1 mouse cellular context compared by ENCODE assay signal in the genomic region with DNA sequence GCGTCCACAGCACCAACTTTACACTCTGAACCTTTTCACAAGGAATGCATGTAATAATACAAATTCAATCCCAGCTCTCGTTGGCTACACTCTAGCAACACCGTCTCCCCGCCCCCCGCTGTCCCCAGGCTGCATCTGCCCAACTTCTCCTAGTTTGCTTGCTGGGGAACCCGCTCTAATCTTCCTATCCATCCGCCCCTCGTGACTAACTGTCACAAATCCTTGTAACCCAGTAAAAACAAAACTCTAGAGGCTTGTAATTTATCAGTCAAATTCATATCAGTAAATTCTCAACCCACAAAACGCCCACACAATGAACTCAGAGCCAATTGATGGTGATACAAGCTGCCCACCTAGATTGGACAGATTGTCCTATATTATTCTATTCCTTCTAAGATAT.
TF ChIP-seq lines count a peak whose summit lies in the region.

No protein-coding gene starts in this region.

TF ChIP-seq in MEL, 35 proteins besides CTCF, POLR2A, EP300 and RAD21 (continued from another document):
- TF ChIP-seq ZMIZ1 (IDR thresholded peaks at IDR 0.05; ENCODE audit: low read depth, low read length) (0 out of 2 replicates have a peak, but pooled peaks have one; percentile 29), SMC3 (IDR thresholded peaks at IDR 0.05; ENCODE audit: low read depth, low read length) (no peak), HCFC1 (IDR thresholded peaks at IDR 0.05; ENCODE audit: low read depth, low read length) (no peak; the same call in 1 of the 2 replicates), ETS1 (IDR thresholded peaks at IDR 0.05; ENCODE audit: low read depth, low read length) (peak; percentile 83), USF1 (IDR thresholded peaks at IDR 0.05; ENCODE audit: low read depth, low read length) (peak; percentile 89), ELF1 (IDR thresholded peaks at IDR 0.05; ENCODE audit: low read depth, low read length) (no peak), MYB (IDR thresholded peaks at IDR 0.05; ENCODE audit: low read depth, low read length) (peak; percentile 87), BHLHE40 (IDR thresholded peaks at IDR 0.05; ENCODE audit: borderline replicate concordance, low read depth, low read length) (peak; percentile 95), SIN3A (IDR thresholded peaks at IDR 0.05; ENCODE audit: low read length) (peak; percentile 86), MEF2A (IDR thresholded peaks at IDR 0.05; ENCODE audit: extremely low read depth, insufficient replicate concordance, low read depth, low read length, poor library complexity, severe bottlenecking) (peak; percentile 38; the same call in 1 of the 2 replicates), RCOR1 (IDR thresholded peaks at IDR 0.05; ENCODE audit: low read depth, low read length) (peak; percentile 98)
TF ChIP-seq in MEL: peak in this region for 16.
